Mouse (Mus musculus) common myeloid progenitor, adult 5-6 weeks (primary cell): ENCODE measurements at regions not wholly inside any gene's neighbourhood (a gene's known extent, or its start where the extent isn't known, plus 50 kb on each side); places are given as distances from the start of the nearest gene placed in this dataset.
"Not testable (repeated sequence)": the region's sequence is repeated elsewhere in the genome, so short reads cannot be mapped to it uniquely, and the experiment has no call there.

ENCODE experiments used
- ATAC-seq: replicated peaks from 2 replicates; pipeline ENCODE4 v1.8.0; 2016; ENCODE audit warnings: low read depth, mild to moderate bottlenecking, moderate TSS enrichment, inconsistent platforms; ENCODE audit not compliant: poor library complexity, severe bottlenecking

DNA sequence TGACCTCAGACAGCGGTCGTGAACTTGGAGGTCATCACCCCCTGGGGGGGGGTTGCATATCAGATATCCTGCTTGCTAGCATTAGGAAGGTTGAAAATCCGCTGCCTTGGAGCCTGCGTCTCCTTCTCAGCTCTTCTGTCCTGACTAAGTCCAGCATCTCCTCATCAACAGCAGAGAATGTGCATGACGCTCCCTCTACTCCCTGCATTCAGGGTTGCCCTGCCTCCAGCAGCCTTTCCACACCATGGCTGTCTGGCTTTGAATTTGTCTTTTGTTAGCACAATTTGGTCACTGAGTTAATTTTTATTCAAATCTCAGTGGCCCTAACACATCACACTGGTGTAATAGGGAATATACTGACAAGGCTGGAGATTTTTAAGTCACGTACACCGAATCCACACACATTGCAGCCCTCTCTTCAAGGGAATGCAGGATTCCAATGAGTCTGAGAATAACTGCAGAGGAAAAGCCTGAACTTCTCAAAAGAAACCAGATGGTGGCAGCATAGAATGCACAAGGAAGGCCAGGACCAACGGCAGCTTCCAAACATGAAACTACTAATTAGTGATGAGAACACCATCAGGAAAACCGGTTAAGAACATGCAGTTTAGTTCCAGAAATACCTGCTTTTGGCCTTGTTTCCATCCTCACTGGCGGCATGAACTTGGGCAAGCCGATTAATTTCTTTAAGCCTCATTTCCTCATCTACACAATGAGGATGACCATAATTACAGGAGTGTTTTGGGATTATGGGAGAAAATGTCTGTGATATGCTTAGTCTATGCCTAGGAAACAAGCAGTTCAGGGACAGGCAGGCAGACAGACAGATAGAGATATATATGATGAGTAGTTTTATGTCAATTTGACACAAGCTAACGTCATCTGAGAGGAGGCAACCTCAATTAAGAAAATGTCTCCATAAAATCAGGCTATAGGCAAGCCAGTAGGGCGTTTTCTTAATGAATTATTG, 151.6 kb upstream of the Palmd start:
- ATAC-seq = peak; percentile 89

DNA sequence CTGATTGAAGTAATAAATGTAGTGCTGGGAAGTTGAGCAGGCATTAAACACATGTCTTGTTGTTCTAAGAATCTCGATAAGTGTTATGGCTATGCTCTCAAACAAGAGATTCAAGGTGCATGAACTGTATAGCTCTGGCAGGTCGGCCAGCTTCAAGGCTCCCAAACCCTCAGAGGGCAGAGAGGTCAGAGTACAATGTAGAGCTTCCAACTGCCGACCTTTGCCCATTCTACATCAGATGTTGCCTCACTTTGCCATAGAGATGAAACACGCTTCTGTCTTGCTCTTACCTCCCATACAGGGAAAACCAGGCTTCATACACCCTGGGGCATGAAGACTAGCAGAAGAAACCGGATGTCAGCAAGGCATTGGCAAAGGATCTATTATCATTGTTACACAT, 150.8 kb upstream of the Palmd start:
- ATAC-seq = no peak

DNA sequence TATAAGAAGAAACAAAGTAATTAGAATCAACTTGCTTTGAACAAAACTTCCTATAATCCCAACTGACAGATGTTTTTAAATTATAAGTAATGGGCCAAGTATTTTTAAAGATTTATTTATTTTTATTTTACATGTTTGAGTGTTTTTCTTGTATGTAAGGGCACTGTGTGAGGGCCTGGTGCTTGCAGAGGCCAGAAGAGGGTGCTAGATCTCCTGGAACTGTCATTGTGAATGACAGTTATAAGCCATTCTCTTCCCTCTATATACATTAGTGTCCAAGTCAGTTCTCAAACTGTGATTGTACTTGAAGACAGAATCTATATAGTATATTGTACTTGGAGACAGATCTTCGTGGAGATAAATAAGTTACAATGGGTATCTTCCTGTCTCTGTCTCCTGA, 149.1 kb upstream of the Palmd start:
- ATAC-seq = peak; percentile 40; the same call in 1 of the 2 replicates

DNA sequence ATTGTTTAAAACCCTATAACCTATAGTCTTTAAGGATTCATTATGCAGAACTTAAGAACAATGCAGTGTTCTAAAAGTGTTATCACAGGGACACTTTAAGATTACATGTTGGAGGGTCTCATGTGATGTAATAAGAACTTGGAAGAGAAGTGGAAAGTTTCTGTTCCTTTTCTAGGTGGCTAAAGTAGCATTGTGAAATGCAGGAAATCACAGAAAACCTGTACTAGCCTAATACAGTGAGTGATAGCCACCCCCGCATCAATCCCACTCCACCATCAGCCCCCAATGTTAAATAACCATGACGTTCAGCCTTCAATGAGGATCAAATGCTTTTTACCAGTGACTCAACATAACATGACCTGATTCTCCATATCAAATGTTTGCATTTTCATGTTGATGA, 147.4 kb upstream of the Palmd start:
- ATAC-seq = peak; percentile 38

DNA sequence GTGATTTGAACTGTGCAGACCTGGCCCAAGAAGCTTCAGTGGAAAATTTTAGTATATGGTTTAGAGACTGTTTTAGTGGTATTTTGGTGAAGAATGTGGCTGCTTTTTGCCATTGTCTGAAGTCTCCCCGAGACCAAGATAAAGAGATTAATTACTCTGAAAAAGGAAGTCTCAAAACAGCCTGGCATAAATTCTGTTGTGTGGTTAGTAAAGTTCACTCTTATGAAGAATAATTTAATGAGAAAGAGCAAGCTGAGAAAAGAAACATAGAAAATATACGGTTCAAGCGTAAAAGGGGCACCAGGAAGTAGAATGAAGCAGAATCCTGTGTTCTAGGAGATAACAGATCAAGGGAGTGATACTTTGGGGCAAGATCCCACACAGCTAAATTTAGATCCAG, 144.0 kb upstream of the Palmd start:
- peak; percentile 67 for ATAC-seq

DNA sequence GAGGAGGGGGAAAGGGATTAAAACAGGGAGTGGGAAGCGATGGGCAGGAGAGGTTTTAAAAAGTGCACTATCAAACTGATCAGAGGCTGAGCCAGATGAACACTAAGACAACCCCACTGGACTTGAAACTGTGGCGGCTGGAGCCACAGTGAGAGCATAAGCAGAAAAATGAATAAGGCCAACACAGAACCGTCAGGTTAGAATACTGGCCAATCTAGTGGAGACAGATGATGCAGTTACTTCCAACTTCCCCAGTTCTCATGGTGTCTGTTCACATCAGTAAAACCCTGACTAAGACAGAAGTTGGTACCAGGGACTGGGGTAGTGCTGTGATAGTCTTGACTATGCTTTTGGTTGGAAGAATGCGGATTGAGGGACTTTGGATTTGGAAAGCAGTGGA, 143.5 kb upstream of the Palmd start:
- peak; percentile 36; the same call in 1 of the 2 replicates for ATAC-seq

DNA sequence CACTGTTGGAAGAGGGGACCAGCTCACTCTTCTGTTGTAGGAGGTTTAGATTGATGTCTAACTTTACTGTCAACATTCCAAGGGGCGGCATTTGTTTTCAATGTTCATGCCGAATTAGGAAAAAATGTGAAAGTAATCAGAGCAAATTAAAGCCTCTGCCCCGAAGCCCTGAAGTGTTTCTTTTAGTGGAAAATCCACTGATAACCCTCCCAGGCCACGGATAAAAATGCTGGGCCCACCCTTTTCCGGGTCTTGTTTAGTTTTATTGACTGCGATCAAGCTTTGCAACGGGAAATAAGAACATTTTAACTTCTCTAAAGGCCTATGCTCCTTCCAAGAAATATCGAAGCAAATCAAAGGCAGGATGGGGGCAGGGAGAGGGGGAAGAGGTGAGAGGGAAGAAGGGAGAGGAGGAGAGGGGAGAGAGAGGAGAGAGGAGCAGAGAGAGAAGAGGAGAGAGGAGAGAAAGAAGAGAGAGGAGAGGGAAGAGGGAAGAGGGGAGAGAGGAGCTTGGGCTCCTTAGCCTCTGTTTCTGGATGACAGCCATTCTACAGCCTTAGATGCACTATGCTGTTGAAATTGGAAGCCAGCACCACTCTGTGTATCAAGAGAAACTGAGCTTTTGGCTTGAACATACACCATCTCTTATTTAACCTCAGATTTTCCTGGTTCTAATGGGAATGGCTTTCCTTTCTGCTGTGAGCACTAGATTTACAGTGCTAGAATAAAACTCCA, 140.3 kb upstream of the Palmd start:
- ATAC-seq = no peak

DNA sequence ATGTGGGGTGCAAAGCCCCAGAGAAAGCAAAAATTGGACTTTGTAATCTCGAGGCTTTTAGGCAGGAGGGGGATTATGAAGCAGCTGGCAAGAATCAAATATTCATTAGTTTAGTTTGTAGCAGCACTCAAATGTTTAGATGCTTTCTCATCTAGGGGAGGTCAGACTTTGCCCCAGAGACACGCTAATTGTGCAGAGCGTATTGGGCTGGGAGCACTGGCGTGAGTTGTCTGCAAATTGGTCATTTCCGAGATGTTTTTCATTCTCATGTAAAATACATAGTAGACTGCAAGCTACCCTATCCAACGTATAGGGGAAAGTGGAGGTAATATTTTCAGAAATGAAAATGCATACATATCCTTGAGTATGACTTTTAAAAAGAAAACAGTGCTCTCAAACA, 139.2 kb upstream of the Palmd start:
- ATAC-seq = no peak

DNA sequence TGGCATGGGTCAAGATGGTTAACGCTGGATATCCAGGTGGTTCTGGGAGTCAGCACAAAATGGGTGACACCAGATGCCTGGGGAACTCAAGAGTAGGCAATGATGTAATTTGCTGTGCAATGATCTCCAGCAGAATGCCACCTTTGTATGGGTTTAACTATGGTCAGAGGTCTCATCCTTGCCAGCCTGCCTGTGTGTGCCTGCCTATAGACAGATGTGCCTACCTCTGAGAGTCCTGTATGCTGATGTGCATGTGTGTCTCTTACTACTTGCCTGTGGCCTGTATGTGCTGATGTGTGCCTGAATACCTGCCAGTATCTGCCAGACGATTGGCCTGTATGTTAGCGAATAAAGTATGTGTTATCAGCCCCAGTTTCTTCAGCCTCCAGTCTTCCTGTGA, 138.6 kb upstream of the Palmd start:
- no peak for ATAC-seq

DNA sequence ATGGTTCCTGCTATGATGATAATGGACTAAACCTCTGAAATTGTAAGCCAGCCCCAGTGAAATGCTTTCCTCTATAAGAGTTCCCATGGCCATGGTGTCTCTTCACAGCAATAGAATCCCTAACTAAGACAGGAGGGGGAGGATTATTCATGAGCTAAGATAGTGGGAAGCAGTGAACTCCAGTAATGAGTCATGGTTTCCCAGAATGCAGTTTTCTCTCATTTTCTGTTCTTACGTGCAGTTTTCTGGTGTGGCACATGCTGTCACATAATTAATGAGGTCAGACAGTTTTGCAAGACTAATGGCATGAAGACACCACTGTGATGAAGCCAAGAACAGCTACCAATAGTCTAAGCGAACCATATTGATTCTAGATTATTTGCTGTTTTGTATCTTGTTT, 118.9 kb upstream of the Palmd start:
- no peak for ATAC-seq

DNA sequence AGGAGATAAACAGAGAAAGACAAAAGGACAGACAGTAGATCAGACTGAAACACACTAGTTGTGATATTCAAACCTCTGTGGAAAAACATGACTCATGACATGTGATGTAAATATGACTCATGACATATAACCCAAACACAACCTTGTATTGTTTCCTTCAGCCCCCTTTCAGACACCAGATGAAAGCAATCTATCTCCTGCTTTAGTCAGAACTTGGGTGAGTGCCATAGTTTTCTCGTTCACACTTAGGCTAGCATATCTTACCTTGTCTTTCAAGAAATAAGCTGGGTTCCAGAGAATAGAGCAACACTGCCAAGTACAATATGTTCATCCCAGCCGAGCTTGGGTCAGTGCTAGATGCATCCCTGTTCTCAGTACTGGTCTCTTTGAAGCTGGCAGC, 107.9 kb upstream of the Palmd start:
- no peak for ATAC-seq

DNA sequence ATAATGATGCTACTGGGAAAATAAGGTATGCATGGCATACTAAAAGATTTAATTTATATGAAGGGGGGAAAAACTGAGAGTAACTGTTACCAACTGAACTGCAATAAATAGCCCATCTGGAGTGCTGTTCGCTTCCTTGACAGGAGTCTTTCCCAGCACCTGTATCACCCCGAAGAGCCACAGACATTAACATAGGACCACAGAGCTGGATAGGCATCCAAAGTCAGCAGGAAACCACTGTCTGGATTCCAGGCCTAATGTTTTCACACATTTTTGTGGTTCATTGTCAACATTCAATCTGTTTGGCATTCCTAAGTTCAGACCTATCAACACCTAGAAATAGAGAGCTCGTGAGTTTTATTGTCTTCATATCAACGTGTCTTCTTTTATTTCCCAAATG, 104.6 kb upstream of the Palmd start:
- ATAC-seq = no peak

DNA sequence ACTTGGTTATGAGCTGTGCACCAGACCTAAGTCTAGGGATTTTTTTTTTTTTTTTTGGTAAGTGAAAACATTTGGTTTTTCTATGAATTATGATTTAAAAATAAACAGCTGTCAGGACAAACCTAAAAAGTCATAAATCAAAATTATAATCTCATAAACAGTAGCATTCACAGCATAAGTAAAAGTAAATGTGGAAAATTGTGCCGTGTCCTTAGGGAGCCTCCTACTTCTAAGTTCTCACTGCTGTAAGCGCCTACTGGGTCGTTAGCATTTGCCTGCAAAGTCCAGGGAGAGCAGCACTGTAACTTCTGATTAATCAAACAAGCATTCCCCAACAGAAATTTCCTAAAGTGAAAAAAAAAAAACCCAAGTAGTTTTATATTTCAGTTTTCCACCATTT, 104.2 kb upstream of the Palmd start:
- no peak for ATAC-seq

DNA sequence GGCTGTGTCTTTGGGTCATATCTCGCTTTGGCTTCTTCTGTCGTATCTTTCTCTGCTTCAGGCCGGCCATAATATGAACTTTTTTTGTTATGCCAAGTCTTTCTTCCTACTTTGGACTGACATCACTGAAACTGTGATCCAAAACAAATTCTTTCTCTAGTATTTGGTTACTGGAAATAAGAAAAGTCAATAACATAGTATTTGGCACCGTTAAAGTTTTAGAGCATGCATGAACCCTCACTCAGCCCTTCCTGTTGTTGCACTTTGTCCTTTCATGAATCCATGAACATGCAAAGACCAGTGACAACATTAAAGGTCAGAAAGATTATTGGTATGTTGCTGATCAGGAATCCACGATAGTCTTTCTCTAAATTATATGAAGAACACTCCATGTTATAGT, 103.1 kb upstream of the Palmd start:
- no peak for ATAC-seq

DNA sequence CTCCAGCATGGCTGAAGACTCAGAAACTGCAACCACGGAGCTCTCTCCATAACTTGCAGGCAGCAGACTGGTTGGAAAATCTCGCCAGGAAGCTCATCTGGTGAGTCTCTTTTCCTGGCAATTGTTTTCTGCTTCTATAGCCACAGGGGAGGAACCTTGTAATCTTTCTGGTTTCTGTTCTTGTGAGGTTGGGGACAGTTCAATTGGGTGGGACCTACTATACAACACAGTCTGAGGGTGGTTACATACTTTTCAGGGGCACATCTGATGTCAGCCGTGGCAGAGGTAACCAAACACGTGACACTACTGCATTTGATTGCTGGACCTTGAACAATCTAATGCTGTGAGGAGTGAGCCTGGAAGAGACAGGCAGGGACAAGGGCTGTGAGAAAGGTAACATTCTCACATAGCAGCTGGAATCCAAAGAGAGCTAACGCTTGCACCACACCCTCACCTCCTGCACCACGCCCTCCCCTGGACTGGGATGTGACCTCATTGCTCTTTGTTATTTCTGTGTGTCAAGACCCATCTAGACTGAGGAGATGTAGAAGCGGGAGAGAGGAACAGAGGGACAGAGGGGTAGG, 98.8 kb upstream of the Palmd start:
- no peak for ATAC-seq

DNA sequence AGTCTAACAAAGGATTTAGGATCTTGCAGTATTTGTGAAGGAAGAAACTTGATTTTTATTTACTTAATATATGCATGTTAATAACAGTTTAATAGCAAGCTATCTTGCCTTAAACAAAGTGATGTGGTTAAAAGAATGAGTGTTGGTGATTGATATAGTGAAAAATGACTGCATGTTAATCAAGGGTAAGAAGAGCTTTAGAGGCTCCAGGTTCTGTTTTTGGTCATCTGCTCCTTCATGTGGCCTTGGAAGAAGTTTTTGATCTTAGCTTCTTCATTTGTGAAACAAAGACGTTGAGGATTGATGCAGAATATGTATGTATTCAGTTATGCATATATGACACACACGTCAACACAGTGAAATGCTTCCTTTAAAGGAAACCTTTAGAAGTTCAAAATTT, 97.1 kb upstream of the Palmd start:
- ATAC-seq = no peak

DNA sequence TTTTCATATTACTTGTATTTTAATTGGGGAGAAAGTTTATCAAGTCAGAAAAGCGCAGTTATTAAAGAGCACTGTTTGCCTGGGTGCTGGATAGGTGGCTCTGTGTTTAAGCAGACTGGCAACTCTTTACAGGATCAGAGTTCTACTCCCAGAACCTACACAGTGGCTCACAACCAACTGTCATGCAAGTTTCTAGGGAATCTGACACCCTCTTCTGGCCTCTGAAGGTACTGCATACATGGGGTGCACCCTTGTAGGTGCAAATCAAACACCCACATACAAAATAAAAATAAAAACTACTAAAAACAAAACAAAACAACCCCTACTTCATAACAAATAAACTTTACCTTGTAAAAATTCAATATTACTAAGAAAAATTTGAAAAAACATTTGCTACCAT, 93.0 kb upstream of the Palmd start:
- peak; percentile 54; the same call in 1 of the 2 replicates for ATAC-seq

DNA sequence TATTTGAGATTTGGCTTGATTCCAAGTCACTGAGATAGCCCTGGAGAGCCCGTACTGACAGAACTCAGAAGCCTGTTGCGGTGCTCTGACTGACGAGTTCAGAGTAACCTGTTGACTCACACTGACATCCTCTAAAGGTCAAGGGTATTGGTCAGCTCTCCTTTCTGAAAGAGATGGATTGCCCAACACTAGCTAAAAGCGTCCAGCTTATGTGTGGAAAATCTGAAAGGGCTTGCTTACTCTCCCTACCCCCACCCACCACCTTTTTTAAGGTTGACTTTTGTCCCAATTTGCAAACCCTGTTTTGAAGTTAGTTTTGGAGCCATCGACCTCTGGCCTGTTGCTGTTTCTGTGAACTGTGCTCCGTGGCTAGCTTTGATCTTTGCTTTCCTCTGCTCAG, 92.4 kb upstream of the Palmd start:
- no peak for ATAC-seq

DNA sequence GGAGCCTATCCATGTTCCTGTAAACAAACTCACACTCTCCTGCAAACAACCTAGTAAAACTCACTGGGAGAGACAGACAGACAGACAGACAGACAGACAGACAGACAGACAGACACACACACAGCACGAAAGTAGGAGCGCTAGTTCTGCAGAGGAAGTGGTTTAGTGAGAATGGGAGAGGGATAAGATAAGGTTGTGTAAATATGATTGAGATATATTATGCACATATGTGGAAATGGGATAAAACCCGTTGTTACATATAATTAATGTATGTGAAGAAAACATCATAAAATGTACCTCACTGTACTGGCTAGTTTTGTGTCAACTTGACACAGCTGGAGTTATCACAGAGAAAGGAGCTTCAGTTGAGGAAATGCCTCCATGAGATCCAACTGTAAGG, 85.9 kb upstream of the Palmd start:
- ATAC-seq = not testable (repeated sequence)

DNA sequence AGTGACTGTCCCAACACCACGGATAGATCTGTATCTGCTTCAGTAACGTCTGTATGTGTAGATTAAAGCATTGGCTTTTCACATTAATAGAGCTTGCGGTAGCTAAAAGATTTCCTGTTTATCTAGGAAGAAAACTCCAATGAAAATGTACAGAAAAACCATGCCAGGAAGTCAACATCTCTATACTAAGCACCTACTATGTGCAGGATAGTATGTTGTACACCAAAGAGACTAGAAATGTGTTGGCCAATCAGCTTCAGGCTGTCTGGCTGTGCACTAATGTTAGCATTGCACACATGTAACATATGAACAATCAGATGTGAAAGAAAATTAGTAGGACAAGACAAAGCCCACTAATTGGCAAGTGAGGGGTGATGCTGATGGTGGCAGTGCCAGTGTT, 82.6 kb upstream of the Palmd start:
- ATAC-seq = no peak

DNA sequence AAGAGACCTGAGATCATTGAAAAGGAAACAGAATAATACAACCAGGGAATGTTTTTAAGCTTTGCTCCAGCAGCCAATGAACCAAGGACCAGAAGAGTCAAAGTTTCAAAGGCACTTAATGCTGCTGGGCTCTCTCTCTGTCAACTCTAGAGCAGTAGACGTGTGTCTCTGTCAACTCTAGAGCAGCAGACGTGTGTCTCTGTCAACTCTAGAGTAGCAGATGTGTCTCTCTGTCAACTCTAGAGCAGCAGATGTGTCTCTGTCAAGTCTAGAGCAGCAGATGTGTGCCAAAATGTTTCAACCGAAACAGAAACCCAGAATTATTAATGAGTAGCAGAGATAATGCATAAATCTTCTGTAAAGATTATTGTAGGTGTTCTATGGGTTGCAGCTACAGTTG, 82.1 kb upstream of the Palmd start:
- ATAC-seq = no peak
